Mouse (Mus musculus) T-cell, adult 2 months (primary cell): ENCODE data around the gene Hamp2.

Experiments used
- DNase-seq: peaks from one replicate; pipeline ENCODE4 v3.0.0; 2022; ENCODE audit warnings: low spot score

Hamp2 gene

GRCm38 (mm10) chr7:30891746-30892145 is 32.7 kb downstream of the Hamp2 start:
- DNase-seq: no peak

- DNase-seq: no peak
Measured at GRCm38 (mm10) chr7:30890681-30891080, 33.8 kb downstream of the Hamp2 start.

- DNase-seq: no peak
Measured at GRCm38 (mm10) chr7:30888786-30889185, 35.7 kb downstream of the Hamp2 start.

- DNase-seq: peak; percentile 37
Measured at GRCm38 (mm10) chr7:30887568-30888188, 36.8 kb downstream of the Hamp2 start.

GRCm38 (mm10) chr7:30886852-30887251 is 37.6 kb downstream of the Hamp2 start:
- DNase-seq: no peak

GRCm38 (mm10) chr7:30884047-30884446 is 40.4 kb downstream of the Hamp2 start:
- DNase-seq: no peak

- DNase-seq: no peak
Measured at GRCm38 (mm10) chr7:30881367-30881766, 43.1 kb downstream of the Hamp2 start.

GRCm38 (mm10) chr7:30880176-30880575 is 44.3 kb downstream of the Hamp2 start, which contains the start of gene Cd22:
Gene Cd22, minus strand, starts transcription at chr7:30880342.
- no peak for DNase-seq

- no peak for DNase-seq
Measured at GRCm38 (mm10) chr7:30878950-30879349, 45.5 kb downstream of the Hamp2 start.

GRCm38 (mm10) chr7:30873083-30873482 is 51.4 kb downstream of the Hamp2 start:
- peak; percentile 57 for DNase-seq
